Mouse (Mus musculus) thymus, postnatal 36 days (tissue): ENCODE measurements around the gene Nsg2.
A peak's percentile ranks its signal among the peaks of the same experiment; 100 is the strongest.

Experiments
- DNase-seq, 2 experiments: peaks; one replicate each; pipeline ENCODE4 v3.0.0; 2022; ENCODE audit warnings: mixed read lengths in 2 of 2

Nsg2 gene

DNA sequence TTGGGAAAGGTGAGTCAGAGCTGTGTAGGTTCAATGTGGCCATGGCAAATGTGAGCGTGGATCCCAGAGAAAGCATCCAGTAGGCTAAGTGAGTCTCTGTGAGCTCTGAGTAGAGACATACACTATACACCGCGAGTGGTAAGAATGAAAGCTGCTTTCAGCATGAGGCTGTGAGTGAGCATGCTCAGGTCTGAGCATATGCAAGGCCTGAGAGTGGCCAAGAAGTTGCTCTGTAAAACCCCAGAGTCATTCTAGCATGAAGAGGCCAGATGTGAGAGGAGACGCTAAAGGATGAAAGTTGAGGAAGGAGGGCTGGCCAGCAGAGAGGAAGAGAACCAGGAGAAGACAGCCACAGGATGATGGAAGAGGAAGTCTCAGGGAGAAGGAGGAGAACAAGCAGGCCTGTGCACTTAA lies 12.8 kb downstream of the Nsg2 start:
- peak in 1 of 2 experiments; percentile 20 for DNase-seq

DNA sequence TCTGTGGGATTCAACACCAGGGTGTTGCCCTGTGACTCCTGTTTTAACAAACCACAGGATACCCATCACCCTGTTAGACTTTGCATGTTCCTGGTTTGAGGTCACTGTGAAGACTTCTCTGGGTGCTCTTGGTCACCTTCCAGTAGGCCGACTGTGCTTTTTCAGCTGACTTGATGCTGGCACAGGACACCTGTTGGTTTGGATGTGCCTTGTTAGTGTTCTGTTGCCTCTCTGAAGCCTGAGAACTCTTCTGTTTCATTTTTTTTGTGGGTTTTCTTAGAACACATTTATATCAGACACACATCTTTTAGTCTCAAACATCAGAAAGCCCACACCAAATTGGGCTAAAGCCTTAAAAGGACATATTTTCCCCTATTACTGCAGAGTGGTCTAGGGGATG lies 13.3 kb downstream of the Nsg2 start:
- DNase-seq: peak in 1 of 2 experiments; percentile 13

GRCm38 (mm10) chr11:32018201-32018600 lies 17.9 kb downstream of the Nsg2 start:
- DNase-seq: no peak

DNA sequence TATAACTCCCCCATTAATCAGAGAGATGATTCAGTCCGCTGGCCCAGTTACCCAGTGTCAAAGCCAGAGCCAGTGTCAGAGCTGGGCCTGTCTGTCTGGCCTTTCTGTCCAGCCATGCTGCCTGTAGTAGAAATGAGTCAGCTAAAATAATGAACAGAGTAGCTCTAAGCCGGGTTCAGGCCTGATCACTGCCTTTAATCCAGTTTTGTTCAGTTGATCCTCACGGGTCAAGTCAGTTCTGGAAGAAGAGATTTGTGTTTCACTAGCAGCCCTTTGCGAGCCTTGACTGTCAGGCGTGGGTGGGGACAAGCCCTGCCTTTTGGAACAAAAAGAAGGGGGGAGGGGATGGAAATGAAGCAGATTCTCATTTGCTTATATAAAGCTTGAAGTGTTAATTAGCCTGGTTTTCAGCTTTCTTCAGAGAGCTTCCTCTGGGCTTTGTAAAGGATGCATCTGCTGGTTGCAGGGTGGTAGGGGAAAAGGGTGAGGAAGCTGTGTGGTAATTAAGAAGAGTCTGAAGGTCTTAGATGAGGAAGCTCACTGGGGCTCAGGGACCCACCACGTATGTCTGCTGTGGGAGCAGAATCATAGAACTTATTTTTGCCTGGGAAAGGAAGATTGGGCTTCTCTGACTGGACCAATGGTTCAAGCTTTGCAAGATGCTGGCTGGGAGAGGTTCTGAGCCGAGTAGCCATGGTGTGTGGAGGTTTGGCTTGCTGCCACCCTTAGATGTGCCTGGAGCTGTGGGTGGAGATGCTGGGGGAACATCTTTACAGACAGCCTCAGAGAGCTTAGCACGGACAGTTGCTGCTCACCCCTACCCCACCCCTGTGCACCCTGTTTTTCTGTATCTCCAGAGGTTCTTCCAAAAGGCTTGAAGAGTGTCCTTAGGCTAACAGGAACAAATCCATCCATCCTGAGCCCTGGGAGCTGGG lies 20.0 kb downstream of the Nsg2 start:
- no peak for DNase-seq

DNA sequence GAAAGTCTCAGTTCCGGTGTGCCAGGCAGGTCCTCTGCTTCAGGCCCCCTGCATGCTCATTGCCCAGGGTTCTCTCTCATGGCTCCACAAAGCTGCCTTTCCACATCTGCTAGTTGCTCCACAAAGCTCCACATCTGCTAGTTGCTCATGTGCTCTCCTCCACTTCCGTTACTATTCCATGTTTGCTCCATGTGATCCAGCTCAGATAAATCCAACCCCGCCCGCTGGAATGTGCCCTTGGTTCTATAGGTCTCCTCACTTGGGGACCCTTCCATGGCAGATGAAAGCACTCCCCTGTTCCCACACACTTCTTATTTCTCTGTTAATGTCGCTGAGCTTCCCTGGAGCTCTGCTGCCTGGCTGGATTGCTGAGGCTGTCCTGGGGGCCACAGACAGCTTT lies 26.4 kb downstream of the Nsg2 start:
- DNase-seq: no peak

GRCm38 (mm10) chr11:32027474-32028342 lies 27.4 kb downstream of the Nsg2 start:
- no peak for DNase-seq

GRCm38 (mm10) chr11:32028605-32029004 lies 28.3 kb downstream of the Nsg2 start:
- DNase-seq: no peak

DNA sequence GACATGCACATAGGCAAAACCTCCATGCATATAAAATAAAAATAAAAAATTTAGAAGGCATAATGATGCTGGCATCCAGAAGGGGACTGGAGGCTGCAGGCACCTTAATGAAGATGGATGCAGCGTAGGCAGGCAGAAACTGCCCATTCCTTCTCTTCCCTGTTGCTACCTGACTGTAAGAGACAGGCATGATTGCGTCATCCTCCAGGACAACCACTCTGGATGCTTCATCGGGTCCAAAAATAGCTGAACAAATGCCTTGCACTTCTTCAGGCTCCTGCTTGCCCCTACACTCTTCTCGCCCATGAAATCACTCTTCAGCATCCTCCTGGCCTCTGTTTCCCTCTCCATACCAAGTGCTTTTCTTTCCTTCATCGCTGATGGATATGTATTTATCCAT lies 29.1 kb downstream of the Nsg2 start:
- no peak for DNase-seq

DNA sequence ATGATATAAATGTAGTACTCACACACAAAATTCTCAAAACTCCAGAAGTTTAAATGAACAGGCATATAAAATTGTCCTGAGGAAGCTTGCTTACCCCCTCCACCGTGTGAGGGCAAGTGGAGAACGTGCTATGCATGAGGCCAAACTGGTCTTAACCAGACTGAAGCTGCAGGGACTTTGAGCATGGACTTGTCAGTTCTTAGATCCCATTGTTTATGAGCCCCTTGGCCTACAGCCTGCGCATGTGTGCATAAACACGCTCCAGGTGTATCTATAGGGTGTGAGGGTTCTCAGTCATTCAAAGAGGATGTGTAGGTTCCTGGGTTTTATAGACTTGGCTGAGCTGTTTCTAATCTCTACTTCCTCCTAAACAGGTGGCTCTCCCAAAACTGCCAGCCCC lies 31.1 kb downstream of the Nsg2 start:
- peak in 1 of 2 experiments; percentile 17 for DNase-seq

DNA sequence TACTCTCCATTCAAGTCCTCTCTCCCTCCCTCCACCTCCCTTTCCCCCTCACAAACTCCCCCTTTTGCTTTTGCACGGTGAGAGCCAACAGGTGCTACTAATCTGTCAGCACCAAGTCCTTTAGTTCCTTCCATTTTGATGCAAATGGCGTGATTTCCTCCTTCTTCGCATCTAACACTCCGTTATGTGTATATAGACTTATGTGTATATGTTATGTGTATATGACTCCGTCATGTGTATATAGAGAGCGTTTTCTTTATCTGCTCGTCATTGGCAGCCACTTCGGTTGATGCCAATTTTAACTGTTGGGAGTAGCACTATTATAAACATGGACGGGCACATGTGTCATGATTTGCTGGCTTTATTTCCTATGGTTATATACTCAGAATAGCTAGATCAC lies 31.8 kb downstream of the Nsg2 start:
- no peak for DNase-seq

- DNase-seq: no peak
These were observed 35.6 kb downstream of the Nsg2 start for GRCm38 (mm10) chr11:32035831-32036230.

DNA sequence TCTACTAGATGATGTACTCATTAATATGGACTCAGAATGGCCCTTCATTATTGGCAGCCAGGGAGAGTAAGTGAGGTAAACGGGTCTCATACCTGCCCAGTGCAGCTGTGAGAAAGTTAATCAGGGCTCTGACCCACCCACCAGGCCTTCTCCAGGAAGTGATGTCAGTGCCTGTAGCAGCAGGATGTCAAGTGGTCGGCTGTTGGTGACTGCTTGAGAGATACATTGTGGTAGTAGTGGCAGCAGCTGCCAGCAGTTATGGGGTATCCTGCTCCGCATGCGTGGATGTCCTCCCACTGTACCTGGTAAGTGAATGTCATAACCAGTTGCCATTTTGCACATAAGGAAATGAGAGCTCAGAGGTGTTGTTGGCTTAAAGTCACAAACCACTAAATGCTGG lies 39.4 kb downstream of the Nsg2 start:
- DNase-seq: peak; percentile 37 to 64

- DNase-seq: no peak
These were observed 57.1 kb downstream of the Nsg2 start for GRCm38 (mm10) chr11:32057389-32057788.

- no peak for DNase-seq
These were observed 57.6 kb downstream of the Nsg2 start for GRCm38 (mm10) chr11:32057861-32058260.

DNA sequence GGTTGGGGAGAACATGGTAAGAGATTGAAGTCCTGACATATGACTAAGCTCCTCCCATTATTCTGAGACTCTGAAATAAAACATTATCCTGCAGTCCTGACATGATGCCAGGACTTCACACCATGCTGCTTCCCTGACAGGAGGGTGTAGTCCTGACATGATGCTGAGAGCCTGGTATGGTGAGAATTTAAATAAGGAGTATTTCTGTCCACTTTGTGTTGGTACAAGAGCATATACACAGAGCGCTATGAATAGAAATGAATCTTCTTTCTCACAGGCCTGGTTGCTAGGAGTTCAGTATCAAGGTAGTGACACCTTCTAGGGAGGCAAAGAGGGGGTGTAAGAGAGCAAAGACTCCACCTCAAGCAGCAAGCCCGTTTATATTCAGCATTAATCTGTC lies 60.8 kb downstream of the Nsg2 start:
- DNase-seq: no peak

- peak; percentile 59 to 75 for DNase-seq
These were observed 61.6 kb downstream of the Nsg2 start for GRCm38 (mm10) chr11:32061874-32062273.

- DNase-seq: no peak
These were observed 63.7 kb downstream of the Nsg2 start for GRCm38 (mm10) chr11:32063775-32064510.

- no peak for DNase-seq
These were observed 64.2 kb downstream of the Nsg2 start for GRCm38 (mm10) chr11:32064511-32064862.

DNA sequence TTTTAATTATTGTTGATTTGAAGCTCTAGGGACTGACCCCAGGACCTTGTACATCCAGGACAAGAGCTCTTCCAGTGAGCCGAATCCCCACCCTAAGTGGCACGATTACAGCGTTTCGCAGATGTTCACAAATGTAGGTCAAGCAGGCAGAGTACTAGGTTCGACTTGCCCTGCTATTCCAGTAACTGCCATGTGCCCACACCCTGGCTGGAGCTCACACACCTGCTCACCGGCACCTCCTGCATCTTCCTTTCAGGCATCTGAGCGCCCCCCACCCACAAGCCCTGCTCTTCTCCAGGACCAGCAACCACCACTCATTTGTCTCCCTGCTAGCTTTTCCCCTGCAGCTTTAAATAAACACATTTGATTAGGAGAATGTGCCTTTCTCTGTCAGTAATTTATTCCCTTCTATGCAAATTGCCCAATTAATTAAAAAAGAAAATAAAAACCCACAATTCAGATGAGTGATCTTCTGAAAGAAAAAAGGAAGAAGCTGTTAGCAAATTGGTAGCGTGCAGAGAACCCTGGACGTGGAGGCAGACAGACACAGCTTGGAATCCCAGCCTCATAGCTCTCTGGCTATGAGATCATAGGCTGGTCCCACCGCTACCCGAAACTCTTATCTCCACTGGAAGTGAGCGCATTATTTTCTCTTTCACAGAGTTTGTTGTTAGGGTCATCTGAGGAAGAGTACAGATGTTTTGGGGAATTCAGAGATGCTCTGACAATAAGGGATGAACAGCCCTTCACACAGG lies 68.7 kb downstream of the Nsg2 start:
- peak; percentile 48 to 80 for DNase-seq

- no peak for DNase-seq
These were observed 74.9 kb downstream of the Nsg2 start for GRCm38 (mm10) chr11:32075163-32075562.

DNA sequence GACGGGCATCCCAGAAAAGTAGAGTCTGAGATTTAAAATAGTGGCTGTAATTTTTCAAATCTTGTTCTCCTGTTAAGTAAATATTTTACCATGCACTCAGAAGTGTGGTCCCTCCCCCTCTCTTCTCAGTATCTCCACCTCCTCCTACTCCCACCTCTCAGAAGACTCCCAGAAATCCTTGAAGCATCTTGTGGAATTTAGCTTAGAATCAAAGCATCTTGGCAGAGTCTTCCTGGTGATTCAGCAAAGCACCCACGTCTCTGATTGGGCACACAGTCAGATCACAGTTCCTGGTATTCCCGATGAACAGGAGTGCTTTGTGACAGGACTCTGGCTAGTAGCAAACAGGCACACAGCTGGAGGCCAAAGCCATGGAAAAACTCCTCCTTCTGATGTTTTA lies 83.2 kb downstream of the Nsg2 start:
- no peak for DNase-seq

- no peak for DNase-seq
These were observed 86.3 kb downstream of the Nsg2 start for GRCm38 (mm10) chr11:32086525-32086924.
